Mouse (Mus musculus) left cerebral cortex, postnatal 36 days (tissue): ENCODE results near the gene Tmem88b. TPM values are rescaled to one million over a fixed set of nuclear protein-coding genes. Genes with fewer than 3 reads are reported as not detected.

ENCODE experiments used
- DNase-seq, 2 experiments: peaks; one replicate each; pipeline ENCODE4 v3.0.0; 2021 to 2022; ENCODE audit warnings: low spot score in 2 of 2, mixed read lengths in 1 of 2
- intact Hi-C: fragments of 180-260 bp; cut with DNase I; formaldehyde crosslinking; loops from one replicate; pipeline ENCODE4 v1.15.1; 2025
- microRNA-seq: library from miRNA; unstranded; fragments of <30 nt; microRNA quantifications from one replicate; pipeline ENCODE4 v1.2.0, GENCODE M21; 2022
- total RNA-seq, 2 experiments: library from RNA; stranded (reverse); gene quantifications; 2 replicates each; pipeline ENCODE4 v1.2.3; 2021

Tmem88b gene
- total RNA-seq, 2 experiments from 2014 or later = 18.3 to 30.0 TPM

GRCm38 (mm10) chr4:155735788-155736187 lies 49.9 kb downstream of the Tmem88b start:
- intact Hi-C loops = no loop called here
- no peak for DNase-seq

- intact Hi-C loops = no loop called here
- peak; percentile 42 to 59 for DNase-seq
Measured at GRCm38 (mm10) chr4:155734951-155735702, 50.5 kb downstream of the Tmem88b start.

- DNase-seq = peak; percentile 89 to 91
- intact Hi-C loops = no loop called here
Measured at GRCm38 (mm10) chr4:155734350-155734941, 51.2 kb downstream of the Tmem88b start, which contains the start of gene Tmem240. Tmem240 (plus strand) TSS chr4:155734800.

- intact Hi-C loops = no loop called here
- no peak for DNase-seq
Measured at GRCm38 (mm10) chr4:155733267-155733666, 52.4 kb downstream of the Tmem88b start.

Small RNA genes lying within 50 kb of the gene (microRNA-seq; reads per million reads assigned to microRNA genes)
- not detected for gene Gm27743

Other genes starting within 250 kb of the Tmem88b start
- gene Nadk, start 223.5 kb downstream of the Tmem88b start, total RNA-seq = 10 to 100 TPM; 56.0 to 59.6 TPM
- gene Slc35e2, start 184.5 kb downstream of the Tmem88b start, total RNA-seq = 10 to 100 TPM; 49.6 to 52.6 TPM
- gene Cdk11b, start 161.0 kb downstream of the Tmem88b start, total RNA-seq = 10 to 100 TPM; 44.0 to 53.0 TPM
- not detected for gene Gm10563, start 140.5 kb downstream of the Tmem88b start, total RNA-seq
- gene Mmp23, start 132.5 kb downstream of the Tmem88b start, total RNA-seq = 1 to 10 TPM; 1.1 to 5.3 TPM
- 100 to 1,000 TPM; 113 to 122 TPM for gene Mib2, start 116.7 kb downstream of the Tmem88b start, total RNA-seq
- 10 to 100 TPM; 26.4 to 35.9 TPM for gene Fndc10, start 91.5 kb downstream of the Tmem88b start, total RNA-seq
- 100 to 1,000 TPM in 1 of 2 experiments, 10 to 100 TPM in 1; 87.0 to 104 TPM for gene Ssu72, start 81.1 kb downstream of the Tmem88b start, total RNA-seq
- 10 to 100 TPM; 55.5 to 62.2 TPM for gene Tmem240, start 51.1 kb downstream of the Tmem88b start, total RNA-seq
- gene Atad3a, start 24.8 kb downstream of the Tmem88b start, total RNA-seq = 10 to 100 TPM; 37.5 to 48.3 TPM
- gene Vwa1, start 11.2 kb downstream of the Tmem88b start, total RNA-seq = 10 to 100 TPM; 13.1 to 13.4 TPM
- gene Ankrd65, start 4.6 kb upstream of the Tmem88b start, total RNA-seq = not detected
- 10 to 100 TPM; 77.3 to 91.6 TPM for gene Mrpl20, start 17.0 kb upstream of the Tmem88b start, total RNA-seq
- gene Ccnl2, start 26.6 kb upstream of the Tmem88b start, total RNA-seq = 10 to 100 TPM; 50.4 to 84.5 TPM
- 100 to 1,000 TPM in 1 of 2 experiments, 10 to 100 TPM in 1; 88.7 to 101 TPM for gene Aurkaip1, start 45.4 kb upstream of the Tmem88b start, total RNA-seq
- 10 to 100 TPM in 1 of 2 experiments, 1 to 10 TPM in 1; 5.8 to 10.3 TPM for gene Mxra8, start 53.8 kb upstream of the Tmem88b start, total RNA-seq
- 10 to 100 TPM; 85.8 to 91.7 TPM for gene Dvl1, start 61.5 kb upstream of the Tmem88b start, total RNA-seq
- under 1 TPM; 0.11 to 0.15 TPM for gene Tas1r3, start 77.5 kb upstream of the Tmem88b start, total RNA-seq
- 10 to 100 TPM; 31.2 to 35.2 TPM for gene Cptp, start 83.6 kb upstream of the Tmem88b start, total RNA-seq
- 10 to 100 TPM; 33.2 to 34.0 TPM for gene Ints11, start 83.7 kb upstream of the Tmem88b start, total RNA-seq
- gene Pusl1, start 105.9 kb upstream of the Tmem88b start, total RNA-seq = 10 to 100 TPM; 56.3 to 67.4 TPM
- gene Acap3, start 105.9 kb upstream of the Tmem88b start, total RNA-seq = 100 to 1,000 TPM; 137 to 150 TPM
- gene Ube2j2, start 158.0 kb upstream of the Tmem88b start, total RNA-seq = 10 to 100 TPM; 78.8 to 80.1 TPM
- gene C1qtnf12, start 176.4 kb upstream of the Tmem88b start, total RNA-seq = 10 to 100 TPM; 18.1 to 19.5 TPM
- gene B3galt6, start 206.8 kb upstream of the Tmem88b start, total RNA-seq = 10 to 100 TPM in 1 of 2 experiments, 1 to 10 TPM in 1; 9.9 to 11.1 TPM
- gene Sdf4, start 207.0 kb upstream of the Tmem88b start, total RNA-seq = 100 to 1,000 TPM; 184 to 206 TPM
- 1 to 10 TPM in 1 of 2 experiments, under 1 TPM in 1; 0.39 to 1.9 TPM for gene Tnfrsf4, start 228.0 kb upstream of the Tmem88b start, total RNA-seq
- gene Tnfrsf18, start 240.3 kb upstream of the Tmem88b start, total RNA-seq = not detected